ENCODE assay signal across 13 mouse cellular contexts in genomic region chr2:93041470-93041869, GRCm38 (mm10). TPM values are rescaled to one million over a fixed set of nuclear protein-coding genes. Genes with fewer than 3 reads are reported as not detected.
DNase-seq lines count a peak whose midpoint lies in the region; ATAC-seq and TF ChIP-seq lines count a peak whose summit lies in the region.
"Had no signal": no experiment of that assay in that cellular context is flagged by ENCODE, and none has a peak within 500 bp of the region (broad histone marks: within the 10 kb centered on the region; RNA-seq: fewer than 3 reads in every experiment).

No protein-coding gene starts in this region.

- peaks cover 41% of the 10 kb centered on the region for H3K4me1 ChIP-seq in heart, embryonic 11.5 days (ENCODE audit: control insufficient read depth, insufficient read depth, low read length)
- H3K4me1 ChIP-seq in kidney, adult 2 months (ENCODE audit: control insufficient read depth, insufficient read depth, low read length), result peaks cover 3% of the 10 kb centered on the region; the same call in 1 of the 2 replicates
- H3K4me1 ChIP-seq in G1E (ENCODE audit: insufficient read depth, low read depth, low read length), result peaks cover 89% of the 10 kb centered on the region
- peaks cover 64% of the 10 kb centered on the region for H3K4me1 ChIP-seq in heart, postnatal 0 days (ENCODE audit: control insufficient read depth, insufficient read depth)

- no peaks in the 10 kb centered on the region for H3K36me3 ChIP-seq in heart, embryonic 11.5 days (ENCODE audit: control insufficient read depth, insufficient read depth, low read length)
- no peaks in the 10 kb centered on the region for H3K36me3 ChIP-seq in kidney, adult 2 months (ENCODE audit: control insufficient read depth, insufficient read depth, low read length)
- peaks cover 61% of the 10 kb centered on the region for H3K36me3 ChIP-seq in G1E (replicated peaks)
- H3K36me3 ChIP-seq in heart, postnatal 0 days (replicated peaks; ENCODE audit: control insufficient read depth, insufficient read depth, low read length), result no peaks in the 10 kb centered on the region

- no peak for DNase-seq in heart, postnatal 4 days
- DNase-seq in kidney, postnatal 4 days, result peak; percentile 52 to 64
- no peak for DNase-seq in kidney, adult 2 months
- DNase-seq in G1E (ENCODE audit: low spot score), result no peak
- no peak for DNase-seq in heart, postnatal 0 days (ENCODE audit: low spot score)
- no peak for DNase-seq in gastrocnemius, postnatal 10 days
- no peak for DNase-seq in layer of hippocampus, postnatal 10 days (ENCODE audit: low spot score in 2 of 2)
- DNase-seq: adrenal gland, postnatal 25 days; cerebellum, adult 2 months had no signal

- TF ChIP-seq EP300 in heart, postnatal 0 days (IDR thresholded peaks at IDR 0.05; ENCODE audit: low read depth), result no peak

- 50% methylated on average over 6 of the region's 6 CpGs for WGBS in heart, embryonic 11.5 days (ENCODE audit: insufficient replicate concordance)
- WGBS in kidney, adult 2 months, result 52% methylated on average over 6 of the region's 6 CpGs
- 17% methylated on average over 6 of the region's 6 CpGs for WGBS in heart, postnatal 0 days

- H3K4me2 ChIP-seq in heart, embryonic 11.5 days, result no peak overlapping the region; the same call in 1 of the 2 replicates
- no peak overlapping the region for H3K4me2 ChIP-seq in heart, postnatal 0 days (ENCODE audit: low read depth, low read length)

- H3K27ac ChIP-seq in heart, embryonic 11.5 days (ENCODE audit: low read depth, low read length), result peak overlapping the region; percentile 62; the same call in 1 of the 2 replicates
- no peak overlapping the region for H3K27ac ChIP-seq in kidney, adult 2 months (ENCODE audit: insufficient read depth, low read depth, low read length)
- peak overlapping the region; percentile 76 for H3K27ac ChIP-seq in heart, postnatal 0 days (ENCODE audit: low read depth)
- H3K27ac ChIP-seq: macrophage had no signal

- no peak for TF ChIP-seq CTCF in kidney, adult 2 months (conservative IDR thresholded peaks at IDR 0.05; ENCODE audit: insufficient read depth, insufficient read length, low read depth, low read length)
- TF ChIP-seq CTCF in G1E (IDR thresholded peaks at IDR 0.05; ENCODE audit: low read depth, low read length), result no peak
- no peak for TF ChIP-seq CTCF in heart, postnatal 0 days (IDR thresholded peaks at IDR 0.05; ENCODE audit: low read depth)

- H3K9me3 ChIP-seq in heart, embryonic 11.5 days (replicated peaks; ENCODE audit: control insufficient read depth, low read length), result no peaks in the 10 kb centered on the region
- no peaks in the 10 kb centered on the region for H3K9me3 ChIP-seq in G1E (replicated peaks)
- no peaks in the 10 kb centered on the region for H3K9me3 ChIP-seq in heart, postnatal 0 days (replicated peaks; ENCODE audit: control insufficient read depth, low read length)

- 0 out of 2 replicates have a peak overlapping the region, but pooled peaks have one; percentile 28 for H3K9ac ChIP-seq in heart, embryonic 11.5 days (ENCODE audit: low read depth, low read length)
- no peak overlapping the region; the same call in 1 of the 2 replicates for H3K9ac ChIP-seq in heart, postnatal 0 days (replicated peaks; ENCODE audit: low read depth, low read length)

- no peak for TF ChIP-seq POLR2A in kidney, adult 2 months (IDR thresholded peaks at IDR 0.05; ENCODE audit: low read depth, low read length)

- no peak overlapping the region for H3K4me3 ChIP-seq in heart, embryonic 11.5 days (ENCODE audit: low read depth, low read length)
- no peak overlapping the region for H3K4me3 ChIP-seq in kidney, adult 2 months (ENCODE audit: insufficient read depth, low read depth, low read length)
- peak overlapping the region; percentile 51; the same call in 1 of the 2 replicates for H3K4me3 ChIP-seq in G1E (ENCODE audit: low read depth, low read length)
- H3K4me3 ChIP-seq in heart, postnatal 0 days (ENCODE audit: low read depth, low read length), result no peak overlapping the region

- no peaks in the 10 kb centered on the region for H3K27me3 ChIP-seq in heart, embryonic 11.5 days (ENCODE audit: control insufficient read depth, insufficient read depth, low read length)
- H3K27me3 ChIP-seq in kidney, adult 2 months (replicated peaks; ENCODE audit: control insufficient read depth, insufficient read depth, low read length), result no peaks in the 10 kb centered on the region
- no peaks in the 10 kb centered on the region for H3K27me3 ChIP-seq in G1E (ENCODE audit: insufficient read depth, low read length)
- H3K27me3 ChIP-seq in heart, postnatal 0 days (ENCODE audit: control insufficient read depth, insufficient read depth, low read length), result no peaks in the 10 kb centered on the region
- H3K27me3 ChIP-seq: Patski had no signal

- no peak for ATAC-seq in heart, embryonic 11.5 days (replicated peaks; ENCODE audit: insufficient number of reproducible peaks, low FRiP score, low TSS enrichment)
- ATAC-seq in G1E (ENCODE audit: extremely low read depth, insufficient number of reproducible peaks, low FRiP score, poor library complexity, severe bottlenecking), result no peak
- ATAC-seq in heart, postnatal 0 days (ENCODE audit: insufficient read depth, low read depth), result no peak
- ATAC-seq: inflammation-experienced regulatory T-cells, adult 6 months; Patski had no signal

RNA-seq across cellular contexts. Expression of gene Prdm11, which starts 4.5 kb away (rescaled TPM):
- 3.1 and 3.3 TPM in 2 replicates for polyA plus RNA-seq in heart, embryonic 11.5 days (2014; fragmentation: Nextera tagmentation; extraction: Ambion mirVana)
- 10 to 100 TPM; 24.7 to 25.5 TPM for total RNA-seq in heart, postnatal 4 days (2021)
- polyA plus RNA-seq in kidney, adult 2 months (2012; rRNA removed), result 3.6 and 4.4 TPM in 2 replicates
- total RNA-seq in G1E (2014; fragmentation: Nextera tagmentation) (69.1 and 87.1 TPM in 2 replicates), G1E (2017) (33.8 and 34.4 TPM in 2 replicates)
- polyA plus RNA-seq in G1E (2012), result 122 and 125 TPM in 2 replicates
- total RNA-seq in heart, postnatal 0 days (2014; rRNA removed; ENCODE audit: low replicate concordance), result 10.7 and 12.7 TPM in 2 replicates
- polyA plus RNA-seq in heart, postnatal 0 days (2015; fragmentation: Nextera tagmentation; extraction: Ambion mirVana), result 2.7 and 2.9 TPM in 2 replicates
- 1 to 10 TPM; 3.2 to 3.4 TPM for total RNA-seq in gastrocnemius, postnatal 10 days (2021)
- total RNA-seq in layer of hippocampus, postnatal 10 days (2021), result 10 to 100 TPM; 24.9 to 25.9 TPM

Comparison
In these comparisons a context has a peak if more than half of its experiments do, and no peak if none do; other contexts are left out.
1. DNase-seq: peak in kidney, postnatal 4 days (2 of 2); none in heart, postnatal 4 days (single experiment), kidney, adult 2 months (single experiment), G1E (single experiment), heart, postnatal 0 days (single experiment), gastrocnemius, postnatal 10 days (single experiment) and layer of hippocampus, postnatal 10 days (0 of 2).